Mouse (Mus musculus) 416B (cell line): ENCODE results near the gene Praf2.
"Not testable (repeated sequence)": the region's sequence is repeated elsewhere in the genome, so short reads cannot be mapped to it uniquely, and the experiment has no call there.

Source experiments
- DNase-seq: peaks from one replicate; pipeline ENCODE4 v3.0.0; 2011; ENCODE audit warnings: low read depth

Praf2 gene

GRCm38 (mm10) chrX:7728215-7728921 is at the start of gene Praf2:
Praf2 (plus strand) TSS chrX:7728439.
- peak; percentile 92 for DNase-seq

DNA sequence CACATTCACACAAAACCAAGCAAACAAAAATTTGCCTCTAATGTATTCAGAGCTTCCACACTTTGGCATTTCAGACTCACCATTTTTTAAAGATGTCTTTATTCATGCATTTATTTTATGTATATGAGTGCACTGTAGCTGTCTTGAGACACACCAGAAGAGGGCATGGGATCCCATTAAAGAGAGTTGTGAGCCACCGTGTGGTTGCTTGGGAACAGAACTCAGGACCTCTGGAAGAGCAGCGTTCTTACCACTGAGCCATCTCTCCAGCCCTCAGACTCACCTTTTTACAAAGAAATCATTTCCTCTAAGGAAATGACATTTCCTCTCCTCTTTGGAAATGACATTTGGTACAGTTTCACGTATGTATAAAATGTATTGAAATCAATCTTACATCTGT is 49.3 kb upstream of the Praf2 start:
- DNase-seq = peak; percentile 68

DNA sequence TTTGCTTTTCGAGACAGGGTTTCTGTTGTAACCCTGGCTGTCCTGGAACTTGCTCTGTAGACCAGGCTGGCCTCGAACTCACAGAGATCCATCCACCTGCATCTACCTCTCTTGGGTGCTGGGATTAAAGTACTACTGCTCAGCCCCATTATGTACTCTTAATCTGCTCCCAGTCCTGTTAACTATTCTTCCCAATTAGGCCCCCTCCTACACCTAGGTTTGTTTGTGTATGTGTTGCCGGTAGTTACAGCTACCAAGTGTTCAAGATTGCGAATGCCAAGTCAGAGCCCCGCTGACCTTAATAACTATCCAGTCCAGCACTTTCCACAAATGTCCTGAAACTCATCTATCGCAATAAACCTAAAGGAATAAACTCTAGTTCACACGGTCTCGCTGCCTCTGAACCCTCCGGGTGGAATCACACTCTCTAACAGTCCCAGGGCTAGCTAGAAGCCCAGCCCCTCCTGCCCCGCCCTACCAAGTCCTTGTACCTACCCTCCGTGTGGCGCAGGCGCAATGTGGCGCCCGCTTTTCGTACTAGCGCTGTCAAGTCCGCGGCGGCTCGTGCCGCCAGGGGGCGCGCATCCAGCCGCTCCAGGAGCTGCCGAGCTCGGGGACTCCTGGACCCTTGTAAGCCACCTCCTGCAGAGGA is 48.7 kb upstream of the Praf2 start:
- DNase-seq = peak; percentile 93

- DNase-seq = no peak
These were observed 48.2 kb upstream of the Praf2 start for GRCm38 (mm10) chrX:7680057-7680412.

GRCm38 (mm10) chrX:7680864-7681263 is 47.4 kb upstream of the Praf2 start, which contains the start of gene Magix:
Magix (minus strand) TSS chrX:7681251.
- no peak for DNase-seq

GRCm38 (mm10) chrX:7688321-7688720 is 39.9 kb upstream of the Praf2 start:
- no peak for DNase-seq

- DNase-seq = no peak
These were observed 37.8 kb upstream of the Praf2 start for GRCm38 (mm10) chrX:7690486-7690885.

GRCm38 (mm10) chrX:7692862-7693261 is 35.4 kb upstream of the Praf2 start:
- peak; percentile 68 for DNase-seq

- no peak for DNase-seq
These were observed 31.7 kb upstream of the Praf2 start for GRCm38 (mm10) chrX:7696520-7696919.

- peak; percentile 94 for DNase-seq
These were observed 31.3 kb upstream of the Praf2 start, which contains the start of gene Gpkow for GRCm38 (mm10) chrX:7696954-7697381. Gpkow (plus strand) TSS chrX:7697131.

DNA sequence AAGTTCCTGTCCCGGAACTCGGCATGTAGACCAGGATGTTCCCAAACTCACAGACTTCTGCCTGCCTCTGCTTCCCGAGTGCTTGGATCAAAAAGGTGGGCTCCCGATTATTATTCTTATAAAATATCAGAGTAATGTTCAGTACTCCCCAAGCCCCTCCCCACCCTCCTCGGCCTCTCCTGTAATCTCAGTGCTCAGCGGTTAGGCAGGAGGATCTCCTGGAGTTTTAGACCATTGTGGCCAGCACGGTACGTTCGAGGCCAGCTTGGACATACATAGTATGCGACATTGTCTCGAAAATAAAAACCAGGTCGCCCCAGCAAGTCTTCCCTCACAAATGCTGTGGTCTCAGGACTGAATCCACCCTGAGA is 14.5 kb upstream of the Praf2 start:
- not testable (repeated sequence) for DNase-seq

GRCm38 (mm10) chrX:7714135-7714899 is 13.9 kb upstream of the Praf2 start, which contains the start of gene Wdr45:
Wdr45 (plus strand) TSS chrX:7714333.
- peak; percentile 97 for DNase-seq

DNA sequence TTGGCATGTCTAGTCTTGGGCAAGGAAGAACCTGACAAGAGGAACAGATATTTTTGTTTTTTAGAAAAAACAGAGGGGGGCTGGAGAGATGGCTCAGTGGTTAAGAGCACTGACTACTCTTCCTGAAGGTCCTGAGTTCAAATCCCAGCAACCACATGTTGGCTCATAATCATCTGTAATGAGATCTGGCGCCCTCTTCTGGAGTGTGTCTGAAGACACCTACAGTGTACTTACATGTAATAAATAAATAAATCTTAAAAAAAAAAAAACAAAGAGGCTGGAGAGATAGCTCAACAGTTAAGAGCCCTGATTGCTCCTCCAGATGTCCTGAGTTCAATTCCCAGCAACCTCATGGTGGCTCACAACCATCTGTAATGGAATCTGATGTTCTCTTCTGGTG is 12.2 kb upstream of the Praf2 start:
- peak; percentile 56 for DNase-seq

DNA sequence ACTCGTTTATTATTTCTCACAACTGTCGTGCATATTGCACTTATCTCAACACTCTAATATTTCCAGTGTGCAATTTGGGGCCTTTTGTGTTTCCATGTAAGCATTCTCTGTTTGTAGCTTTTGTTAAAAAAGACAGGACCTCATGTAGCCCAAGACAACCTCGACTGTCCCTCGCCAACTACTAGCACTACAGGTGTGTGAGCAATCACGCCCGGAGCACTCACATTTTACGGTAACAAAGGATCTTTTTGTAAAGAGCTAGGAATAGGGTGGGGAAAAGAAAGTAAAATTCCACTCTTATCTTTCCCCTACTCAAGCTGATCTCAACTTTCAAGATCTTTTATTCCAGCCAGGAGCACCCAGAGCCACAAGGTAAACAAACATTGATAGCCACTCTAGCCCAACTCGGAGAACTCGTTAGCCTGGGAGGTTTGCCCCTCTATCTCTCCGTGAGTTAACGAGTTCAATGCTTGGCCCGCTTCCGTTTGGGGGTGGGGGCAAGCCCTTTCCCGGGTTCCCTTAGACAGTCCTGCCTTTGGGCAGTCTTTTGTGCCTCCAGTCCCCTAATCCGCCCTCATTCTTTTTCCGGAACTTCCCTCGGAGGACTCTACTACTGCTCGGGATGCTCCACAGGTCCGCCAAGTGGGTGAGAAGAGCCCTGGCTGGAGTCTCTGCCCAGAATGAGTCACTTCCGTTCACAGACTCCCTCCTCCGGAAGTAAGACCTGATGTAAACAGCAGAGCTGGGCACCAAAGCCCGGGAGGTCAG is 6.5 kb upstream of the Praf2 start, which contains the start of gene Gm45208:
TSS of gene Gm45208 (plus strand) at position 732 of the 768 bp plus-strand sequence.
- peak; percentile 93 for DNase-seq

DNA sequence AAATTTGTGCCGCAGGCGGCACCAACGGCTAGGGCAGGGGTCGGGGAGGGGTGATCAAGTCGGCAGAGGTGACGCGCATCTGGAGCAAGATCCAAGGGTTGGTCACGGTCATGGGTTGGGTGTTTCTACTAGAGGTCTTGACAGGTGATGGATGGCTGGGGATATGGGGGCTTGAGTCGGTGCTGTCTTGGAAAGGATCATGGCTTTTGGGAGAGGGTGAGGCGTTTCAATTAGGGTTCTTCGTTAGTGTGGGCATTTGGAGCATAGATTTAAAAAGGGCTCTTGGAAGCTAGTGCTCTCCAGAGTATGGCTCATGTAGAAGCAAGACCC is 6.0 kb upstream of the Praf2 start:
- no peak for DNase-seq

GRCm38 (mm10) chrX:7722691-7723090 is 5.5 kb upstream of the Praf2 start:
- DNase-seq = peak; percentile 60

DNA sequence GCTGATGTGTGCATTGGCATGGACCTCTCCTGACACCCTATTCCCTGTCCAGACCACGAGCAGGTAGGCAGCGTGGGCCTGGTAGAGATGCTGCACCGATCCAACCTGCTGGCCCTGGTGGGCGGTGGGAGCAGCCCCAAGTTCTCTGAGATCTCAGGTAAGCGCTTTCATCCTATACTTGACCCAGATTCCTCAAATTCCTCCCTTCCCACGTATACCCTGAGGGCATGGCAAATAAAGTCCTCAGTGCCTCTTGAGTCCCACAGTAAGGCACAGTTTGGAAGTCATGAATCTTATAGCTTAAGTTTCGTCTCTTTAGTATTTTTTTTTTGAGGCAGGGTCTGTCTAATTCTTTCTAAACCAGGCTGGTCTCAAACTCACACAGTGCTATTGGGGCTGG is 4.1 kb upstream of the Praf2 start:
- no peak for DNase-seq

DNA sequence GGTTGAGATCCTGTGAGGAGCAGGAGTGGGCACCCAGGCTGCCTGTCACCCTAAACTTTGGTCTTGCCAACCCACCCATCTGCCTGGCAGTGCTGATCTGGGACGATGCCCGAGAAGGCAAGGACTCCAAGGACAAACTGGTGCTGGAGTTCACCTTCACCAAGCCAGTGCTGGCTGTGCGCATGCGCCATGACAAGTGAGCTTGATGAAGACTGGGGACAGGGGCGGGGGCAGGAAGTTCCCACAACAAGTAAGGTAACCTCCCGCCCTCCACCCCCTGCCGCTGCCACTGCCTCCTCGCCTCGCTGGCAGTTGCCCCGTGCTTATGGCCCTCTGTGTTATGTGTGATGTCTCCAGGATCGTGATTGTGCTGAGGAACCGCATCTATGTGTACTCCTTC is 2.4 kb upstream of the Praf2 start:
- no peak for DNase-seq

- DNase-seq = peak; percentile 21
These were observed 1.1 kb upstream of the Praf2 start for GRCm38 (mm10) chrX:7727176-7727575.

DNA sequence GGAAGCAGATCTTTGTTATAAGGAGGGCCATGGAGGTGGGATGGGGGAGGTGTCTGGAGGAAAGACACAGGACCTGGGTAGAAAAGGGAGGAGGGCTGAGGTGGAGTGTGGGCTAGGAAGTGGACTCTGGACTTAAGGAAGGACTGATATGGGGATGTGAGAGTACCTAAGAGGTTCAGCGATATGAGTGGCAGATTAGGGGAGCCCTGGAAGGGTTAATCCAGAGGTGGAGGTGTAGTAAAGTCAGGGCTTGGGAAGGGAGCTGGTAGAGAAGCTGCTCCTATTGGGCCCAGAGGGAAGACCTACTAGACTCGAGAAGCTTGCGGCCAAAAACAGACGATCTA is 655 bp downstream of the Praf2 start:
- no peak for DNase-seq

- peak; percentile 24 for DNase-seq
These were observed 5.4 kb downstream of the Praf2 start for GRCm38 (mm10) chrX:7733571-7734156.
